Mouse (Mus musculus) liver, embryonic 14.5 days (tissue): ENCODE data around the gene Polr2e.

ENCODE experiments used
- CTCF ChIP-seq: IDR thresholded peaks from 2 replicates; pipeline ENCODE4 v1.5.1; 2016; ENCODE audit warnings: antibody characterized with exemption, low read depth, control low read depth
- EP300 ChIP-seq: IDR thresholded peaks from 2 replicates; pipeline ENCODE4 v1.6.1; 2016; ENCODE audit warnings: antibody characterized with exemption, low read depth

DNA sequence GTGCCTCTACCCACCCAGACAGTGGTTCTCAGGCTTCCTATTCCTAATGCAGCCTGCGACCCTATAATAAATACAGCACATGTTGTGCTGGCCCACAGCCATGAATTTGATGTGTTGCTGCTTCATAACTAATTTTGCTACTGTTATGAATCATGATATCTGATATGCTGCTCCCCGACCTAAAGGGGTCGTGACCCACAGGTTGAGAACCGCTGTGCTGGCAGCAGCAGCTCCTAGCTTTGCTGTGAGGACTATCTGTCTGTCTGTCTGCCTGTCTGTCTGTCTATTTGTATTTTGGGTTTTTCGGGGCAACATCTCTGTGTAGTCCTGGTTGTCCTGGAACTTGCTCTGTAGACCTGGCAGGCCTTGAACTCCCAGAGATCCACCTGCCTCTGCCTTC, 15.8 kb downstream of the Polr2e start:
- no peak for TF ChIP-seq CTCF
- TF ChIP-seq EP300: no peak
